Mouse (Mus musculus) kidney, adult 2 months (tissue): ENCODE measurements around the gene Elk3. TPM values are rescaled to one million over a fixed set of nuclear protein-coding genes. Genes with fewer than 3 reads are reported as not detected.

Source experiments
- DNase-seq: peaks from one replicate; pipeline ENCODE4 v3.0.0; 2021
- H3K27ac ChIP-seq: fragments of 200-500 bp; 2 replicates; pipeline ENCODE4 v1.5.1; 2012; ENCODE audit warnings: low read depth, low read length, control low read depth, inconsistent platforms; ENCODE audit not compliant: insufficient read depth
- H3K27me3 ChIP-seq: fragments of 200-500 bp; replicated peaks from 2 replicates; pipeline ENCODE4 v1.6.1; 2012; ENCODE audit warnings: mild to moderate bottlenecking, moderate library complexity, low read length, inconsistent platforms; ENCODE audit not compliant: control insufficient read depth, insufficient read depth
- H3K36me3 ChIP-seq: fragments of 200-500 bp; 2 replicates; pipeline ENCODE4 v1.6.1; 2012; ENCODE audit warnings: mild to moderate bottlenecking, moderate library complexity, low read length, inconsistent platforms; ENCODE audit not compliant: control insufficient read depth, insufficient read depth
- H3K4me1 ChIP-seq: fragments of 200-500 bp; 2 replicates; pipeline ENCODE4 v1.6.1; 2011; ENCODE audit warnings: low read length; ENCODE audit not compliant: control insufficient read depth, insufficient read depth
- H3K4me3 ChIP-seq: fragments of 200-500 bp; 2 replicates; pipeline ENCODE4 v1.5.1; 2011; ENCODE audit warnings: mild to moderate bottlenecking, low read depth, low read length, control low read depth; ENCODE audit not compliant: insufficient read depth
- CTCF ChIP-seq: fragments of 200-500 bp; conservative IDR thresholded peaks from 2 replicates; pipeline ENCODE4 v1.5.1; 2011; ENCODE audit warnings: low read depth, mild to moderate bottlenecking, control low read depth, low read length, moderate library complexity, mixed read lengths; ENCODE audit not compliant: insufficient read depth, insufficient read length
- POLR2A ChIP-seq: fragments of 200-500 bp; IDR thresholded peaks from one replicate; pipeline ENCODE4 v1.6.1; 2011; ENCODE audit warnings: low read depth, low read length, control low read depth
- WGBS: fragments of 180-500 bp; shearing (Covaris S2); methylation state at CpG from one replicate; pipeline ENCODE4 v1.1.7; 2018; 5-methylcytosine and 5-hydroxymethylcytosine counted together
- polyA plus RNA-seq: library from polyadenylated mRNA; depleted of rRNA; stranded (reverse); fragments of >200 nt; gene quantifications from 2 replicates; pipeline ENCODE4 v1.2.3, GENCODE M21; 2012

Elk3 gene
- polyA plus RNA-seq, 1 experiment: 28.1 TPM

DNA sequence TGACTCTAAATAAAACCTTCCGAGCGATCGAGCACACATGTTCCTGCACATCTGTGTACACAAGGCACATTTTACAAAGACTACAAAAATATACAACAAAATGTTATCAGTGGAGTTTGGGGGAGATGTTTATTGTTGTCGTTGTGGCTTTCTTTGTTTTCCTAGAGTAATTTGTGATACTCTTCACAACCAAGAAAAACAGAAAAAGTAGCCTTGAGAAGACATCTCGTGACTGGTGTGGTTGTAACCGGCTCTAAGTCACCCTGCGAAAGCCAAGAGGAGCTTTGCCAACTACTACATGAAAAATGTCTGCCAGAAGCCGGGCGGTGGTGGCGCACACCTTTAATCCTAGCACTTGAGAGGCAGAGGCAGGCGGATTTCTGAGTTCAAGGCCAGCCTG is 4.6 kb downstream of the Elk3 start:
- DNase-seq: no peak
- TF ChIP-seq POLR2A (no peak), CTCF (no peak)
- 59% methylated on average over 11 of the region's 11 CpGs for WGBS
- no peaks in the 10 kb centered on the region for H3K27me3 ChIP-seq
- H3K4me3 ChIP-seq: no peak overlapping the region
- H3K27ac ChIP-seq: peak overlapping the region; percentile 57
- H3K4me1 ChIP-seq: no peaks in the 10 kb centered on the region
- H3K36me3 ChIP-seq: no peaks in the 10 kb centered on the region

GRCm38 (mm10) chr10:93305946-93306345 is 5.0 kb downstream of the Elk3 start:
- DNase-seq: no peak
- Histone ChIP-seq H3K27me3 (no peaks in the 10 kb centered on the region), H3K4me1 (no peaks in the 10 kb centered on the region), H3K4me3 (no peak overlapping the region), H3K27ac (peak overlapping the region; percentile 57), H3K36me3 (no peaks in the 10 kb centered on the region)
- 49% methylated on average over 6 of the region's 6 CpGs for WGBS
- no peak for TF ChIP-seq POLR2A
- TF ChIP-seq CTCF: no peak

DNA sequence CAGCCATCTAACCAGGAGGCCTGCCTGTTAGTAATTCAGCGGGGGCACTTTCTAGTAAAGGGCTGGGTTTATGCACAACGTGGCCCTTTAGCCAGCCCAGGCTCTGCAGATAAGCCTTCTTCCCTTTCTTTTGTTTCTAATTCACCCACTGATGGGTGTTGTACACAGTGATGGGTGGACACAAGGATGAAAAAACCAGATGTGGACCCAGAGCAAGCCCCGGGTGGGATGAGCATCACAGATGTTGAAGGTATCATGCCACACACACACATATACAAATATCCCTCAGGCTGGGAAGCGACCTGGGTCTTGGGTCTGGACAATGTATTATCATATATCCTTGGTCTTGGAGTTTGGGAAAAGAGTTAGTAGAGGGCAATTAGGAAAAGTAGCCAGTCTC is 7.7 kb downstream of the Elk3 start:
- TF ChIP-seq CTCF (no peak), POLR2A (no peak)
- Histone ChIP-seq H3K36me3 (no peaks in the 10 kb centered on the region), H3K27ac (0 out of 2 replicates have a peak overlapping the region, but pooled peaks have one; percentile 55), H3K4me3 (no peak overlapping the region), H3K27me3 (no peaks in the 10 kb centered on the region), H3K4me1 (no peaks in the 10 kb centered on the region)
- DNase-seq: no peak
- 79% methylated on average over 4 of the region's 4 CpGs for WGBS

DNA sequence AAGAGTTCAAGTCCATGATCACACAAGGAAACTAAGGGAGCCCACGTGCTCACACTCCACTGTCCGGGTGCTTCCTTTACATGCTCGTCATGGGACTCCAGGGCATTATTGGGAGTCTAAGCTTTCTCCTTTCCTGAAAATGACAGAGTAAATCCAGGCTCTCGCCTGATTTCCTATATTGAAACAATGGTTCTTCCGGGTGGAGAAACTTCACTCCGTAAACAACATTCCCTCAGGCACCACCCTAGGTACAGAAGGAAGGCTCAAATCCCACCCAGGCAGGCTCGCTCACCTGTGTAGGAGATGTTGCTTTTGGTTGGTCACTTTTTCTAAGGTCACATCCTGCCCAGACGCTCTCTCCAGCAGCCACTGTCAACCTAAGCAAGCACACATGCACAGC is 9.1 kb downstream of the Elk3 start:
- Histone ChIP-seq H3K4me3 (no peak overlapping the region), H3K27ac (peak overlapping the region; percentile 63; the same call in 1 of the 2 replicates), H3K27me3 (no peaks in the 10 kb centered on the region), H3K4me1 (no peaks in the 10 kb centered on the region), H3K36me3 (no peaks in the 10 kb centered on the region)
- TF ChIP-seq POLR2A (no peak), CTCF (no peak)
- 61% methylated on average over 8 of the region's 8 CpGs for WGBS
- DNase-seq: peak; percentile 69

DNA sequence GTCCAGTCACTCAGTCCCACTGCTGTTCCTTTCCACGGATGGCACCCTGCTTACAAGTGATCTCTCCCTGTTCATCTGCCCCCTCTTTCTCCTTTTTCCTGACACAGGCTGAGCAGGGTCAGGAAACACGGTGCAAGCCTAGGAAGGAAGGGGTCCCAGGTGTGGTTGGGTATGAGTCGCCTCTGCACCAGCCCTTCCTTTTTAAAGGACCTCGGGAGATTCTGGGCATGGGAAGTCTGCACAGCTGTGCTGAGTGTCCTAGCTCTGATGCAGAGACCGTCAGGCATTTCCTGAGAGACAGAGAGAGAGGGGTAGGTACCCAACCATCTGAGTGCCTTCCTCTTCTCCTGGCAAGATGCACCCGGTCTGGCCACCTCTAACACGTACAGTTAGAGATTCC is 12.7 kb downstream of the Elk3 start:
- peak overlapping the region; percentile 69 for H3K27ac ChIP-seq
- no peak overlapping the region for H3K4me3 ChIP-seq
- TF ChIP-seq POLR2A (no peak), CTCF (no peak)
- WGBS: 30% methylated on average over 7 of the region's 7 CpGs
- no peaks in the 10 kb centered on the region for H3K27me3 ChIP-seq
- H3K4me1 ChIP-seq: peaks cover 5% of the 10 kb centered on the region; the same call in 1 of the 2 replicates
- no peaks in the 10 kb centered on the region for H3K36me3 ChIP-seq
- peak; percentile 45 for DNase-seq

GRCm38 (mm10) chr10:93297774-93298173 is 13.2 kb downstream of the Elk3 start:
- Histone ChIP-seq H3K27me3 (no peaks in the 10 kb centered on the region), H3K4me3 (no peak overlapping the region), H3K4me1 (peaks cover 5% of the 10 kb centered on the region; the same call in 1 of the 2 replicates), H3K36me3 (no peaks in the 10 kb centered on the region), H3K27ac (peak overlapping the region; percentile 69; the same call in 1 of the 2 replicates)
- peak; percentile 83 for DNase-seq
- WGBS: 35% methylated on average over 5 of the region's 5 CpGs
- no peak for TF ChIP-seq POLR2A
- no peak for TF ChIP-seq CTCF

DNA sequence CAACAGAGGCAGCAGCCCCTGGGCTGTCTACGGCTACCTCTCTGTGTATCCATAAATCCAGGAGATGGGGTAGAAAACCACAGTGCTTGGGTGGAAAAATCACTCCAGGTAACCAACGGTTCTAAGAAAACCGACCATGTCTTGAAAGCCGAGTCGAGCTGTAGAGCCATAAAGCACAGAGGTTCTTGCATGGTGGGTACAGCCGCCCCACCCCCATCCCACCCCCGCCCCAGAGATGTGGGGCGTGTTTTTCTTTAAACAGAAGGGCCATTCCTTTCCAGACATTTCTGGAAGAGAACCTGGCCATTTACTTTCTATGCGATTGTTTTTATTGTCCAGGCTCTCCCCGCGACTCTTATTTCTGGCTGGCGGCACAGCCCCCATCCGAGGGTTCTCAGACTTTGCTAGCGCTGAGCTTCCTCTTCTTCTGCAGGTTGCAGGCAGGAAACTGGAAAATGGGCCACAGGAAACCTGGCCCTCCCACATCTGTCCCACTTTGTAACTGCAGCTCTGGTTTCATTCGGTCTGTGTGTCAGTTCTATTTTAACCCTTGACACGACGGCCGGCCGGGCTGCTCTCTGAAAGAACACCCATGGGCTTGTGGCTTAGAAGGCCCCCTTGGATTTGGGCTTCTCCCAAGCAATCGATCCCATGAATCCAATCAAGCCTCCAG is 16.3 kb downstream of the Elk3 start:
- Histone ChIP-seq H3K27ac (0 out of 2 replicates have a peak overlapping the region, but pooled peaks have one; percentile 19), H3K4me3 (no peak overlapping the region)
- DNase-seq: peak; percentile 55

More for the DNA sequence above, 16.3 kb downstream of the Elk3 start:
- H3K27me3 ChIP-seq: no peaks in the 10 kb centered on the region
- WGBS: 13% methylated on average over 20 of the region's 20 CpGs
- H3K4me1 ChIP-seq: peaks cover 5% of the 10 kb centered on the region; the same call in 1 of the 2 replicates
- no peaks in the 10 kb centered on the region for H3K36me3 ChIP-seq
- TF ChIP-seq CTCF (no peak), POLR2A (no peak)
